Mouse (Mus musculus) inflammation-experienced regulatory T-cells, adult 6 months (primary cell): ENCODE measurements around the gene Cenpa. TPM values are rescaled to one million over a fixed set of nuclear protein-coding genes. Genes with fewer than 3 reads are reported as not detected.

ENCODE experiments used
- polyA plus RNA-seq, 3 experiments: library from polyadenylated mRNA; unstranded; fragments of 100-300 nt; shearing (Covaris generic); gene quantifications; one replicate each; pipeline ENCODE4 v1.2.1; 2017

Gene Cenpa
- polyA plus RNA-seq, 3 experiments from 2014 or later: 31.9 to 201 (median 58.8) TPM

Other genes with a start within 250 kb of the Cenpa start
- gene Otof, start 204.8 kb upstream of the Cenpa start, polyA plus RNA-seq: not detected
- gene 1700001C02Rik, start 200.7 kb upstream of the Cenpa start, polyA plus RNA-seq: not detected
- not detected for gene Cib4, start 120.9 kb upstream of the Cenpa start, polyA plus RNA-seq
- under 1 TPM in 1 of 3 experiments, not detected in 2; 0.09 TPM for gene Kcnk3, start 78.6 kb upstream of the Cenpa start, polyA plus RNA-seq
- gene Slc35f6, start 18.8 kb upstream of the Cenpa start, polyA plus RNA-seq: 10 to 100 TPM; 13.9 to 16.4 (median 14.8) TPM
- 1 to 10 TPM in 1 of 3 experiments, under 1 TPM in 1, not detected in 1; 0.13 to 1.5 TPM for gene Dpysl5, start 44.8 kb downstream of the Cenpa start, polyA plus RNA-seq
- 1 to 10 TPM; 2.4 to 5.3 (median 4.0) TPM for gene Mapre3, start 147.9 kb downstream of the Cenpa start, polyA plus RNA-seq
- 10 to 100 TPM; 23.3 to 26.9 (median 25.2) TPM for gene Tmem214, start 201.2 kb downstream of the Cenpa start, polyA plus RNA-seq
- 1 to 10 TPM; 2.7 to 7.0 (median 5.2) TPM for gene Agbl5, start 221.9 kb downstream of the Cenpa start, polyA plus RNA-seq
- 100 to 1,000 TPM; 283 to 295 (median 294) TPM for gene Ost4, start 241.0 kb downstream of the Cenpa start, polyA plus RNA-seq
- gene Emilin1, start 246.6 kb downstream of the Cenpa start, polyA plus RNA-seq: under 1 TPM in 1 of 3 experiments, not detected in 2; 0.84 TPM